Mouse (Mus musculus): ENCODE data around the gene Hepacam.

Gene Hepacam

DNA sequence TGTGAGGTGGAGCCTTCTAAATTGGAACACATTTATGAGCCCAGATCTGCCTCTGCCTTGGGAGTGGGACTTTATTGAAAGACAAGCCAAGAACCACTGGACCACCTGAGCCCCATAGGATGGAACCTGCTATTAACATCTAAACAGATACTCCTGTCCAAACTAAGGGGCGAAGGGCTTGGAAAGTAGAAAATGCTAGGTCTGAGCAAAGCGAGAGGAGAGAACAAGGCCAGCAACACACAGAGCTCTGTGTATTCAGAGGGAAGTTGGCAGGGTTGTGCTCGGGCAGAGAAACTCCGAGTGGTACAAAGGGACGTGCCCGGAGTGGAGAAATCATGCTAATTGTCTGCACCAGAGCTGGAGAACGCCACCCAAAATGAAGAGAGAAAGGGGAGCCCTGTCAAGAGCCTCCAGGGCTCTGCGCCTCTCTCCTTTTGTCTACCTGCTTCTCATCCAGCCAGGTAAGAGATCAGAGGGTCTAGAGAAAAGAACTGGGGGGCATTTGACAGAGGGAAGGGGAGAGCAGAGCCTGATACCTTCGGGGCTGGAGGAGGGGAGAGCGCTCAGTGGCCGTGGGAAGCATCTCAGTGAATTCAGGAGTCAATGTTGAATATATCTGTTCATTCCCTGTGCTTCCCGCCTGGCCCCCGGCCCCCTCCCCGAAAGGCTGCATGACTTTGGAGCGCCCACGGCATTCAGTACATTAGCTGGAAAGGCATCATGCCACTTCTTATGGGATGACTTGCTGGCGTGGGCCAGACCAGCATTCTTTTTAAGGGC lies at the start of gene Hepacam:
TSS of gene Hepacam (plus strand) at position 51 of the 780 bp plus-strand sequence.
- DNase-seq (ENCODE audit: low spot score): peak; percentile 65

DNA sequence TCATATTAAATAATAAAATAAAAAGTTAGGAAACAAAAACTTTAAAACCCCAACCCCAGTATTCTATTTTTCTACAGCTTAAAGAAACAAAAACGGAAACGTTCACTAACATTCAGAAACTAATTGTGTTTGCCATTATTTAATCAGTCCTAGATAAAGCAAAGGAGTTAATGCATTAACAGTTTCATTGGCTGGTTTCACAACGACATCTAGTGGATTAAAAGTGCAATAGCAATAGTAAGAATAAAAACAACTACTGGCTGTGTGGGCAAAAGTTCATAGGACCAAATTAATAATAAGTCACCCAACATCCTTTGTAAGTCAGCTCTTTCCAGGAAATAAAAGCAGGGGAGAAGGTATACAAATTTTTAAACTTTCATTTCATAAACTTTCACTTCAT lies 37.7 kb upstream of the Hepacam start:
- DNase-seq (ENCODE audit: low spot score): no peak

DNA sequence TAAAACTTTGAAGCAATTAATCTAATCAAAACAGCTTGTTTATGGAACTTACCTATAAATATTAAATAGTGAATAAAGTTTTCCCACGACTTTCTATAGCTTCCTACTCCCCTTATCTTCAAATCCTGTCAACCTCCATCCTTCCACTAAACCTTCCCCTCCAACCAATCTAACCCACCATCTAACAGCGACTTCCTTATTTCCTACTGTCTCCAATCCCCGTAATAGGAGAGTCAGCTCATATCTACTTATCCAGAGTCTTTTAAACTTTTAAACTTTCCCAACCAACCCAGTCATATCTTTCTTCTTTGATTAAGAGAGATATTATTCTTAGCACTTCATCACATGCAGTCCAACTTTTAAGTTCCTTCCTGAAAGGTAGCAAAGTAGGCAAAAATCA lies 21.7 kb upstream of the Hepacam start:
- DNase-seq (ENCODE audit: low spot score): no peak

DNA sequence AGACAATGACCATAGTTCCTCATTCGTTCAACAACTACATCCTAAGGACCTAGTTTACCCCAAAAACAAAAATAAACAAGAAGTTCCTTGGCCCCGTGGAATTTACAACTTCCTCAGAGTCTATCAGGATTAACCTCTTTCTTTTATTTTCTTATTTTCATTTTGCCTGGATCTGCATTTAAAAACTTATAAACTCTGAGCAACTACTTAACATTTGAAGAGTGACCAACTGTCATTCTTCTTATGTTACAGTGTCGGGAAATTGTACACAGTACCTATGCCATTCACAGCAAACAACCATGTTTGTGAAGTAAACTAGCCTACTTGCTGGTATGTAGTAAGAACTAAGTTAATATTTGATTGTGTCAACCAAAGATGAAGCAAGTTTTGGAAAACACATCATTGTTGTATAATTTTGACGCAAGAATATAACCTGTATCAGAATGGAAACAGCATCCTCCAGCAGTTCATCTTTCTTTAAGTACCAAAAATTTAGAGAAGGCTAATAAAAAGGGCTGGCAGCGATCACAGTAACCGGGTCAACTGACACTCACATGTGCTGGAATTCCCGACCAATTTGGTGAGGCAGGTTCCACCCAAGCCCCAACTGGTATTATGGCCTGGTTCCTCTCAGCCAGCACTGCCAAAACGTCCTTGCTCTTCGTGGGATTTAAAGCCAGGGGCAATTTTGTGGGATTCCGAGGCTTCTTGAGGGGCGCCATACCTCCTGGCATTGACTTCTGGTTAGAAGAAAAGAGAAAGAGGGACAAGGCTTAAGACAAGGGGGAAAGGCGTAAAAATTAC lies 19.8 kb upstream of the Hepacam start:
- DNase-seq (ENCODE audit: low spot score): no peak

DNA sequence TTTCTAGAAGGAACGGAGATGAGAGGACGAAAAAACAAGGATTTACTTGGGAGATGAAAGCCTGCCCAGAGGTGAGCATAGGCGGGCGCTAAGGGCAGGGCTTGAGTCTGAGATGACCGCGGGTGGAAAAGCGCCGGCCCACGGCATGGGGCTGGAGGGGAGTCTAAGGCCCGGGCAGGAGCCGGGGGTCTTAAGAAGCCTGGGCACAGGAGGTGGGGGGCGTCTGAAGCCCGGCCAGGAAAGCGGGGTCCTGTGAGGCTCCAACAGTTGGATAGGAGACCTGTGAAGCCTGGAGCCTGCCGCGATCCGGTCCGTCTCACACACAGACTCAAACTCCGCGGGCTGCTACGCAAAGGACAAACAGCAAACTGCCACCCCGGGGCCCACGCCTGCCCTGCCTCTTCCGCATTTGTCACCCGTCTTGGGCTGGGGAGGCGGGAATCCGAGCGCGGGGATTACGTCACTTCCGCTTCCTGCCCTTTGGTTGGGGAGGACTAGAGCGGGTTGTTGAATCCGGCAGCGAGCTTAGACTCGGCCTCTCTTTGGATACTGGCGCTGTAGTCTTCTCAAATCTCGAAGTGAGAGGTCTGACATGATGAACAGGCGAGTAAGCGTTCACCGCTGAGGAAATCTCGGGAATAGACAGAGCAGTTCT lies 19.0 kb upstream of the Hepacam start, which contains the start of gene Ccdc15:
TSS of gene Ccdc15 (minus strand) at position 445 of the 655 bp plus-strand sequence.
- DNase-seq (ENCODE audit: low spot score): peak; percentile 95

DNA sequence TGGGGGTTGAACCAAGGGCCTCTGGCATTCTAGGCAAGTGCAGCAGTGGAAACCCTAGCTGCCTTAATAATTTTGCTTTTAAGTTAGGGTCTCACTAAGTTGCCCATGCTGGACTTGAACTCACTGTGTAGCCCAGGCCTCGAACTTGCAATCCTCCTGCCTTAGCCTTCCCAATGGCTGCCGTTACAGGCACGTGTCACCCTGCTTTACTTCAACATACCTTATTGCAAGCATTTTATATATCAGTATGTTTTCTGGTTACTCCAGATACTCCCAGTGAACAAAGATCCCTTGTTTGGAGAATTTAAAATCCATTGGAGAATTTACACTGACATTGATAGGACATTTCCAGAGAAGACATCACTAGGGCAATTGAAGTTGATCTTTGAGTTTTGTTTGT lies 18.1 kb upstream of the Hepacam start:
- DNase-seq (ENCODE audit: low spot score): no peak

DNA sequence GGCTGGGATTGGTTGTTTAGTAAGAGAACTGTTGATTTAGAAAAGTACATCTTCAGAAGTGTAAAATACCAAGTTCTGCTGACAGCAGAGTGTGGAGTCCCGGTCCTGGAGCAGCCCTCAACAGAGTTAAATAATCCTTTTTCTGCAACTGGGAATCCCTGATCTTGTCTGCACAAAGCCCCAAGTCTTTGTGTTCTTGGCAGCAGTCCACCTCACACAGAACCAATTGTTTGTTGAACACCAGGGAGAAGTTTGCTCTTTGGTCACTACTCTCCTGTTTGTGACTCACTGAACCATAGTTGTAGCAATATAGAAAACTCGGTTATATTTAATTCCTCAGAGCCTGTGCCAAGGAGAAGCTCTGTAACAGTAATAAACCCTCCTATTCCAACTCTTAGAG lies 15.9 kb upstream of the Hepacam start:
- DNase-seq (ENCODE audit: low spot score): no peak

DNA sequence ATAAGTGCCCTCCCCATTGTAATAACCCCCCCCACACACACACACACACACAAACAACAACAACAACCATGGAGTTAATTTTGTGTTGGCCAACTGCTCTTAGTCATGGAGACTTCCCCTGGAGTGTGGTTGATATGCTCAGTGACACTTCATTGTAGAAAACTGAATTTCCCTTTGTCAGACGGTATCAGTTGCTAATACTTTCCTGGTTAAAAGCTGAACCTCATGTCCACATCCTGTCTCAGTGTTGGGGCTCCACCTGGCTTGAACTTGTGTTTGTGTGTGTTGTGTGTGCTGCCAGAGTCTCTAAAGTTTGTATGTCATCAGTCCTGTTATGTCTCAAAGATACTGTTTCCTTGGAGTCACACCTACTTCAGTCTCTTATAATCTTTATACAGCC lies 12.7 kb upstream of the Hepacam start:
- DNase-seq (ENCODE audit: low spot score): no peak

DNA sequence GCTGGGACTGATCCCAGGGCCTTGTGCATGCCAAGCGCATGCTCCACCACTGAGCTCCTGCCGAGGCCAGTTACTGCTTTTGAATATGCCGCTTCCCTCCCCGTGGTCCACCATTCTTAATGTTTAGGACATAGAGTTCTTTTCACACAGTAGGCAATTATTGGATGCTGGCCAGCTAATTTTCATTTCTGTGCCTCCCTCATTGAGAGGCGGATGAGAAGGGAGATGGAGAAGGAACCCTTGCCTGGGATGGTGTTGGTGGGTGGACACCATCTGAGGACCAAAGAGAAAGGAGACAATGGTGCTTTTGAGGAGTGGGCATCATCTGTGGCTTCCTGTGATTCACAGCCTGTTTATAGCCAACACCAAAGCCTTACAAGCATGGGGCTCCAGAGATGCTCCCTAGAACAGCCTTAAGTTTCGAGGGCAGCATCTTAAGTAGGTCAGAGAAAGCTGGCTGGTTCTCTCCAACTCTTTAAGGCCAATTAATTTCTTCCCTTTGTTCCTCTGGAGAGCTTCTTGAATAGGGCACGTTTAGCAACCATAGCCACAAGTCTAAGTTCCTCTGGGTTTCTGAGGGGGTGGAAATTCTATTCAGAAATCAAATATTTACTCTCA lies 8.3 kb upstream of the Hepacam start:
- no peak for DNase-seq (ENCODE audit: low spot score)

DNA sequence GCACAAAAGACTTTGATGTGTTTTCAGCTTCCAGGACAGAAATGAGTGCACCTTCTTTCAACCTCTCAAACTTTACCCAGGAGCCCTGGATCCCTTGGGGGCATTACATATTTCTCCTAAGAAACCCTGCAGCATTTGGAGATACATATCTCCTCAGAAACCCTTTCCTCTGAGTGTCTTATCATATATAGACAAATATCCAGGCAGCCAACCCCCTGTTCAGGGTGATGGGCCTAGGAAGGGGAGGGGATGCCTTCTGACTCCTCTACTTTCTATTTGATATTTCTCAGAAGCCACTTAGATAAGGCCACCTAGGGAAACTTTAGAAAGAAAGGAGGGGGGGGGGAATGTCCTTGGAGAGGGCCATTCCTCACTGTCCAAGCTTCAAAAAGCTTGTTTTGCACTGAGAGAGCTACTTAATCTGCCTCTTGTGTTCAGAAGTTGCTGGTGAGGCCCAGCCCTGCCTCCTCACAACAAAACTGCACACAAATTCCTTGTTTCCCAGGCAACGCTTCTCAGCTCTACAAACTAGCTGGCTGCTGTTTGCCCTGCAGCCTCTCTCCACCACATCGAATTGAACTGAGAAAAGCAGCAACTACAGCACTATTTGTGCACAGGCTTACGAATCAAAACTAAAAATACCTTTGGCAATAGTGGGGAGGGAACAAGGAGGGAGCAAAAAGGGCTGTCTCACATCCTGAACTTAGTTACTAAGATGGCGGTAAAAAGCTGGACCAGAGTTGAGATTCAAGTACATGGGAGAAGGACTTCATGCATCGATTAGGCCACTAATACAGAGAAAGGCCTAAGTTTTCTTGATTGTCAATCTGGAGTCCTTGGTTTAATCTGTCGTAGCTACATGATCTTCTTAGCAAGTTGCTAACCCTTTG lies 7.6 kb upstream of the Hepacam start:
- peak; percentile 76 for DNase-seq (ENCODE audit: low spot score)

DNA sequence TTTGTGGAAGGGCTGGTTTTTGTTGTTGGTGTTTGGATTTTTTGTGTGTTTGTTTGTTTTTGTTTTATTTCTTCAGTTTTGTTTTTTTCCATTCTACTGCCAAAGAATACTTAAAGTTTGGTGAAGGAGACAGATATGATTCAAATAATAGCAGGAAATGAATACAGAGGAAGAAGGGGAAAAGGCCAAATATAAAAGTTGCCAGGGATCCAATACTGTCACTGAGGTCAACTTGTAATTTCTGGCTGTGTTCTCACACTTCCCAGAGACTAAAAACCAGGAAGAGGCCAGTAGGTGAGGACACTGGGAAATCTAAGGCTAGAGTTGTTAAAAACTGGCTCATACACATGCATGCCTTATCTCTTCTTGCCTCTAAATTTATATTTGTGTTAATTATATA lies 5.1 kb upstream of the Hepacam start:
- no peak for DNase-seq (ENCODE audit: low spot score)

DNA sequence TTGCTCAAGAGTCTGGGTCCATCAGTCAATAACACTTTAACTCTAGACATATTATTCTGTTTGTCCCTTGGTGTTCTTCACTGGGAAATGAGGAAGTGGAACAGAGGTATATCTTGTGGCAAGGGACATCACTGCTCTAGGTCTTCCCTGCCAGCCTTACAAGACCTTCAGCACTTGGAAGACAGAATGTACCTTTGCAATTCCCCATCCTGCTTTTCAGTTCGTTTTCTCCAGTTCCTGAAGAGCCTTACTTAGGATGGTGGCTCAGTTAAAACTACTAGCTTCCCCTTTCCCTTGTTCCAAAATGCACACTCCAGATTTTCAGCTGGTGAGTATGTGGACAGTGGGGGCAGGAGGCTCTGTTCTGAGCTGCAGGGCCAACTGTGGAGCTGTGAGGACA lies 4.3 kb upstream of the Hepacam start:
- no peak for DNase-seq (ENCODE audit: low spot score)

DNA sequence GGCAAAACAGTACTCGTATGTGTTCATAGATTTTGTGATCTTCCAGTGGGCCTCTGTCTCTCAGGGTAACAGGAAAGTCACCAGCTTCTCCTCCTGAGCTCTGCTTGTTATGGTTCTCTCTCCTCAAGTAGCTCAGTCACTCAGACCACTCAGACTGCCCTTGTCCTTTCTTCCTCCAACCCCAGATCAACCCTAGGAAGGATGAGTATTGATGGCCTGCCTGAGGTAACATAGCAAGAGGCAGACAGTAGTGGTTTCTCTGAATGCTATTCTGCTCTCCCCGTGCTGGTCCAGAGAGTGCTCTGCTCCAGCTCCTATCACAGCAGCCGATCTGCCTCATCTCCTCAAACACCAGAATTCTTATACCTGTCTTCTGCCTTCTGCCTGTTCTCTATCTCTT lies 3.6 kb upstream of the Hepacam start:
- DNase-seq (ENCODE audit: low spot score): no peak

DNA sequence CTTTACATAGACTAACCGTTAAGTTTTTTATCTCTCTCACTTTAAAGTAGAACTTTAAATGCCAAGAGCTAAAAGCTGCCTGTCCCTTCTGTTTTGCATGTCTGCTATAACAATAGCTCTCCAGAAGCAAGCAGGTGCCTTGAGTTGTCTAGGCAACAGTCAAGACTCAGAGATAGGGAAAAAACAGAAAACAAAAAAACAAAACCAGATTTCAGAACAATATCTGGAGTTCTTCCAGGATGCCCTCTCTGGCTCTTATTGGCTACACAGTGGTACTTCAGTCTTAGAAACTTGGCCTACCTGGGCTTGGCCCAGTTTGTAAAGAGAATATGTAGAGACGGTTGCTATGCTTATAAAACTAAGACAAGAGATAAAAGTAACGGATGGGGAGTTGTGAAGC lies 2.8 kb upstream of the Hepacam start:
- no peak for DNase-seq (ENCODE audit: low spot score)

DNA sequence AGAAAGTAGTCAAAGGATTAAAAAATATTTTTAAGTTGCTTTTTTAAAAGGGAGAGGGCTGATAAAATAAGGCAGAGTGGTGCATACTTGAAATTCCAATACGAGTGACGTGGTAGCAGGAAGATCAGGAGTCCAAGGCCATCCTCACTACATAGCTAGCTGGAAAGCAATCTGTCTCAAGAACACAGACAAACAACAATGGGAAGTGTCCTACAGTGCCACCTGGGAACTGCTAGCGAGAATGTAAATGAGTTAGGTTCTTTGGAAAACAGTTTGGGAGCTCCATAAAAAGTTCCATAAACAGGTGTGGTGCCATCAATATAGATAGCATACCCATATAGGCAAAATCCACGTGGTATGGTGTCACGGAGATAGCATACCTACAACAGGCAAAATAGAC lies 1.4 kb upstream of the Hepacam start:
- DNase-seq (ENCODE audit: low spot score): no peak

DNA sequence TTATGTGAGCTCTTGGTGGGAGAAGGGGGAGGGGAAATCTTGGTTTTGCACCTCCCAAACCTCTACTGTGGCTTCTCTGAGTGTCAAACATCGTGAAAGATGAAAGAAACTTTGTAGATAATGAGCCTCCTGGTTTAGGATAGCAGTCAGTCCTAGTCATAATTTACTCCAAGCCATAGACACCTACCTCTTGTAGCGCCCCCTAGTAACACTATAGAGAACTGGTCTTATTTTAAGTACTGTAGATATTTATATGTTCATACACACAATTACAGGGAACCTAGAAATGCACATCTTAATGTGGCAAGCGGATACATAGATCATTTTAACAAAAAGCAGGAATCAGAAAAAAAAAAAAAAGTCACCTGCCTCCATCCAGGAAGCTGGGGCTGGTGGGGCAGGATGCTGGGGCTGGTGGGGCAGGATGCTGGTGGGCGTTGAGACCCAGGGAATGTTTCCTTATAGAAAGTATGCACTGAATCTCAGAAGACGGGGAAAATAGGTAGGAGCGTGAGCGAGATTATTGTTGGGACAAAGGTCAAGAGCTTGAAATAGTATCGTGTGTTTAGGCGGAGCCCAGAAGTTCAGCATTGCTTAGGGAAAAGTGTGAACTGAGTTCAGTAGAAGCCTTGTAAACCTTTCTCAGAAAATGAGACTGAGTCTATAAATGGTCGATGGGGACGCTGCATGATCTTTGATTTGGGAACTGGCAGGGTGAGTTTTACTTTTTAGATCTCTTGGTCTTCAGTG lies 1.1 kb downstream of the Hepacam start:
- no peak for DNase-seq (ENCODE audit: low spot score)

DNA sequence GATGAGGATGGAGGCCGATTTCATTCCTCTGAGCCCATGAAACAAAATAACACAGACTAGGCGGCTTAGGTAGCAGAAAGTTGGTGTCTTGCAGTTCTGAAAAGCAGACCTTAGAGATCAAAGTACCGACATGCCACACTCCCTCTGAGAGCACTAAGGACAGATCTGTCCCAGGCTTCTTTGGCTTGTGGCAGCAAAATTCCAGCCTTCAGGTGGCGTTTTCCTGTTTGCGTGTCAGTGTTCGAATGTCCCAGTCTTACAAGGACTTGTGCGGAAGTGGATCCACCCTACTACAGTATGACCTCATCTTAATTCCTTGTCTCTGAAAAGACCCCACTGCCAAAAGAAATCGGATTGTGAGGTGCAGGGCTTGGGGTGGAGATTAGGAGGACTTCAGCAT lies 1.7 kb downstream of the Hepacam start:
- no peak for DNase-seq (ENCODE audit: low spot score)

DNA sequence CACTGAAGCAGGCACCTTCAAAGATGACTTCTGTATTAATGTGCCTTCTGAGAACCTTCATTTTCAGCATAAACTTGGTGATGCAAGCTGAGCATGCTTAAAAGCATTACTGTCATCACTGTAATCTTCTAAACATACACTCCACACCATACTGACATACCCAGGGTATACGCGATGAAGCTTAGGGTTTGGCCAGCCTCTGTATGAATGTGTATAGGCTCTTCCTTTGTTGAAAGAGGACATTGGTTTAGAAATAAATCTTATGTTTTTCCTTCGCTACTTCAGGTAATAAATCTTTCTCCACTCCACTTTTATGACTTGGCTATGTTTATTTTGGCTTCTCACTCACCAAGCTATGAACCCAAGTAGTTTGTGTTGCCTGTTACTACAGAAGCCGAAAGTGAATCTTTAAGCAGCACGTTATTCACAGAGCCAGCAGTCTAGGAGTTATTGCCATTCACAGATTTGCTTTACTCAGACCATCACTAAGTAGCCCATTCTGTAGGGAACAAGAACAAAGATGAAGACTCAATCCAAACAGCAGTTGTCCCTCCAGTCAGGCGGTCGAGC lies 4.2 kb downstream of the Hepacam start:
- DNase-seq (ENCODE audit: low spot score): no peak

DNA sequence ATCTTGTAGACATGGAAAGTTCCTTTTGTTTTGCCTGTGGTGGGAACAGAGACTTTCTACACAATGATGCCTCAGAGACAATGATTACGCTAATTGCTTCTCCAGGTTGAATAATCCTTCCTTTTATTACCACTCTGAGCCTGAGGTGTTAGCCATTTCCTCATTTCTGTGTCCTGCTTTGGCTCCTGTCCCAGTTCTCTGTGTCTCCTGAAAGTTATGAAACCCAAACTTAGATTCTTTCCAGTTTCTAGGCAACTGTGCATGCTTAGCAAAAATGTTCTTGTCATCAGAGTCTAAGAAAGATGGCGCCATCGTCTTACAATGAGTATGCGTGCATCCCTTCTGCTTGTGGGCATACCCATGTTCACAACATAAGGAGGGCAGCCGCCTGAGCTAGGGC lies 8.6 kb downstream of the Hepacam start:
- no peak for DNase-seq (ENCODE audit: low spot score)

DNA sequence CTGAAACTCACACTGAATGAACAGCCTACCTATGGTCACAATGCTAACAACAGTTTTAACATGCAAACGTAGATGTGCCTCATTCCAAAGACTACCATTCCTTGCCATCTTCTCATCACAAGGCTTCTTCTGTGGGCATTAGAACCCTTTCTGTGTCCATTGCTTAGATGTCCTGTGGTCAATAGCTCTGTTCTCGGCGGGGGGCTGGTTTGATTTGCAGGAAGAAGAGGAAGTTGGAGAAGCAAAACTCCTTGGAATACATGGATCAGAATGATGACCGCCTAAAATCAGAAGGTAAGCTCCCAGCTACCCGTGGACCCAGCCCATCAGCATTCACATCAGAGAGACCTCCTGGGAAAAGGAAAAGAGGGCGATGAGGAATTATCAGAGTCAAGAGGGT lies 16.0 kb downstream of the Hepacam start:
- DNase-seq (ENCODE audit: low spot score): no peak

All from left cerebral cortex, adult 11 months (tissue).